11 mouse cellular contexts compared by ENCODE assay signal in the genomic region with DNA sequence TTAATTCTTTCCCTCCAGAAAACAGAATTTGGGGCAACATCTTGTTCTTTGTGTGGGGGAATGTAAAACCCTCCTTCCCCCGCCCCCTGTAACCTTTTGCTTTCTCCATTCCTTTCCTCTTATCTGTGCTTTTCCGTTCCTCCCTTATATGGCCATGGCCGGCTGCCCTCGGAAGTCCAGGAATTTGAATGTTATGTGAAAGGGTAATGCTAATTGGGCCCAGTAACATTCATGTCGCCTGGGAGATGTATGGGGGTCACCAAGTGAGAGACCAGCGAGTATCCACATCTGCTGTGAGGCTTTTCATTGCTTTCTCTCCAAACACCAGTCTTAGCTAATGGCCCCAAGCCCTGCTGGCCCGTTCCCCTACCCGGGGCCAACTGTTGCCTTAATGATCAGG. TPM values are rescaled to one million over a fixed set of nuclear protein-coding genes. Genes with fewer than 3 reads are reported as not detected.
DNase-seq lines count a peak whose midpoint lies in the region; ATAC-seq and TF ChIP-seq lines count a peak whose summit lies in the region.
"Had no signal": no experiment of that assay in that cellular context is flagged by ENCODE, and none has a peak within 500 bp of the region (broad histone marks: within the 10 kb centered on the region; RNA-seq: fewer than 3 reads in every experiment).

No protein-coding gene starts in this region.

- no peak overlapping the region for H3K4me3 ChIP-seq in heart, embryonic 11.5 days (ENCODE audit: low read depth, low read length)
- H3K4me3 ChIP-seq in testis, adult 2 months (ENCODE audit: control insufficient read depth, low read depth, low read length), result no peak overlapping the region
- H3K4me3 ChIP-seq: limb, embryonic 15.5 days had no signal

- WGBS in heart, embryonic 11.5 days (ENCODE audit: insufficient replicate concordance), result 6% methylated on average over 8 of the region's 8 CpGs

- H3K4me1 ChIP-seq in heart, embryonic 11.5 days (ENCODE audit: control insufficient read depth, insufficient read depth, low read length), result peaks cover 30% of the 10 kb centered on the region
- peaks cover 8% of the 10 kb centered on the region for H3K4me1 ChIP-seq in testis, adult 2 months (ENCODE audit: control insufficient read depth, insufficient read depth, low read length)

- no peaks in the 10 kb centered on the region for H3K9me3 ChIP-seq in heart, embryonic 11.5 days (replicated peaks; ENCODE audit: control insufficient read depth, low read length)
- H3K9me3 ChIP-seq: limb, embryonic 15.5 days had no signal

- H3K27ac ChIP-seq in heart, embryonic 11.5 days (ENCODE audit: low read depth, low read length), result peak overlapping the region; percentile 86
- 0 out of 2 replicates have a peak overlapping the region, but pooled peaks have one; percentile 21 for H3K27ac ChIP-seq in testis, adult 2 months (ENCODE audit: control insufficient read depth, insufficient read depth, low read depth, low read length)
- H3K27ac ChIP-seq: hindbrain, embryonic 14.5 days; limb, embryonic 15.5 days had no signal

- no peak for TF ChIP-seq POLR2A in testis, adult 2 months (IDR thresholded peaks at IDR 0.05; ENCODE audit: control insufficient read depth, low read depth, low read length)

- 0 out of 2 replicates have a peak, but pooled peaks have one; percentile 43 for ATAC-seq in heart, embryonic 11.5 days (replicated peaks; ENCODE audit: insufficient number of reproducible peaks, low FRiP score, low TSS enrichment)

- no peak overlapping the region for H3K9ac ChIP-seq in heart, embryonic 11.5 days (ENCODE audit: low read depth, low read length)
- H3K9ac ChIP-seq: hindbrain, embryonic 14.5 days; limb, embryonic 15.5 days had no signal

- H3K36me3 ChIP-seq in heart, embryonic 11.5 days (ENCODE audit: control insufficient read depth, insufficient read depth, low read length), result no peaks in the 10 kb centered on the region
- H3K36me3 ChIP-seq in testis, adult 2 months (ENCODE audit: control insufficient read depth, insufficient read depth, low read length), result no peaks in the 10 kb centered on the region
- H3K36me3 ChIP-seq: limb, embryonic 15.5 days had no signal

- H3K4me2 ChIP-seq in heart, embryonic 11.5 days, result peak overlapping the region; percentile 48
- H3K4me2 ChIP-seq: hindbrain, embryonic 14.5 days; limb, embryonic 15.5 days had no signal

- no peak for DNase-seq in heart, adult 9 months (ENCODE audit: low spot score in 2 of 2)
- no peak for DNase-seq in testis, postnatal 14 days (ENCODE audit: low spot score)
- DNase-seq in kidney, postnatal 14 days, result peak; percentile 70
- no peak for DNase-seq in layer of hippocampus, postnatal 14 days (ENCODE audit: low spot score in 2 of 2)
- no peak for DNase-seq in layer of hippocampus, postnatal 36 days
- no peak for DNase-seq in cerebellum, adult 11 months
- DNase-seq: cerebellum, adult 18-20 months had no signal

- no peaks in the 10 kb centered on the region for H3K27me3 ChIP-seq in heart, embryonic 11.5 days (ENCODE audit: control insufficient read depth, insufficient read depth, low read length)
- H3K27me3 ChIP-seq in testis, adult 2 months (ENCODE audit: control insufficient read depth, insufficient read depth, low read length), result no peaks in the 10 kb centered on the region
- H3K27me3 ChIP-seq: limb, embryonic 15.5 days had no signal

- TF ChIP-seq CTCF in testis, adult 2 months (IDR thresholded peaks at IDR 0.05; ENCODE audit: control insufficient read depth, insufficient read depth, insufficient replicate concordance, low read depth, low read length), result no peak

RNA-seq across cellular contexts. Expression of gene Dusp6, which starts 22.7 kb away (rescaled TPM):
- 45.5 and 59.9 TPM in 2 replicates for polyA plus RNA-seq in heart, embryonic 11.5 days (2014; fragmentation: Nextera tagmentation; extraction: Ambion mirVana)
- polyA plus RNA-seq in testis, adult 2 months (2012; rRNA removed), result 5.1 and 5.8 TPM in 2 replicates
- total RNA-seq in layer of hippocampus, postnatal 14 days (2021), result 10 to 100 TPM; 75.7 to 83.9 TPM
- total RNA-seq in layer of hippocampus, postnatal 36 days (2021), result 10 to 100 TPM; 83.1 to 84.7 TPM
